25 mouse cellular contexts compared by ENCODE assay signal in genomic region chr16:46183096-46183495, GRCm38 (mm10). TPM values are rescaled to one million over a fixed set of nuclear protein-coding genes. Genes with fewer than 3 reads are reported as not detected.
A peak's percentile ranks its signal among the peaks of the same experiment; 100 is the strongest.
DNase-seq lines count a peak whose midpoint lies in the region; ATAC-seq and TF ChIP-seq lines count a peak whose summit lies in the region.
"Had no signal": no experiment of that assay in that cellular context is flagged by ENCODE, and none has a peak within 500 bp of the region (broad histone marks: within the 10 kb centered on the region; RNA-seq: fewer than 3 reads in every experiment).

No protein-coding gene starts in this region.

- 0 out of 2 replicates have a peak, but pooled peaks have one; percentile 18 for ATAC-seq in embryonic facial prominence, embryonic 11.5 days (replicated peaks; ENCODE audit: insufficient number of reproducible peaks, low FRiP score, low TSS enrichment, low read depth)
- ATAC-seq: CD4-positive, CD25-positive, alpha-beta regulatory T cell, adult 4 months; forebrain, embryonic 14.5 days; forebrain, embryonic 16.5 days had no signal

- DNase-seq in embryonic facial prominence, embryonic 11.5 days (ENCODE audit: low spot score): no peak
- no peak for DNase-seq in embryonic facial prominence, embryonic 10.5 days (ENCODE audit: low spot score)
- DNase-seq in ES-E14 (ENCODE audit: low read depth, low spot score) (peak; percentile 6), ZHBTc4 (ENCODE audit: low read depth, low spot score) (peak; percentile 49)
- no peak for DNase-seq in retina, embryonic 14.5 days (ENCODE audit: low spot score)
- no peak for DNase-seq in embryo, embryonic 9.5 days (ENCODE audit: extremely low spot score)
- DNase-seq: adrenal gland, adult 2 months; adrenal gland, postnatal 10 days; adrenal gland, postnatal 25 days; B cell, adult 2 months; cerebellum, adult 11-12 months; cerebellum, adult 2 months; cerebellum, adult 9-10 months; cerebellum, postnatal 10 days; cerebellum, postnatal 25 days had no signal

- no peaks in the 10 kb centered on the region for H3K36me3 ChIP-seq in embryonic facial prominence, embryonic 11.5 days (replicated peaks; ENCODE audit: control insufficient read depth, insufficient read depth, low read depth, low read length)
- H3K36me3 ChIP-seq in embryonic facial prominence, embryonic 10.5 days (replicated peaks): no peaks in the 10 kb centered on the region
- H3K36me3 ChIP-seq in ES-Bruce4 (ENCODE audit: control insufficient read depth, insufficient read depth, low read length, poor library complexity, severe bottlenecking) (no peaks in the 10 kb centered on the region), ES-E14 (ENCODE audit: control insufficient read depth, insufficient read depth, low read length, poor library complexity, severe bottlenecking) (no peaks in the 10 kb centered on the region)
- H3K36me3 ChIP-seq: embryonic facial prominence, embryonic 13.5 days; embryonic facial prominence, embryonic 15.5 days; forebrain, embryonic 10.5 days; forebrain, embryonic 12.5 days had no signal

- no peaks in the 10 kb centered on the region for H3K27me3 ChIP-seq in embryonic facial prominence, embryonic 11.5 days (ENCODE audit: control insufficient read depth, insufficient read depth, low read length)
- H3K27me3 ChIP-seq in embryonic facial prominence, embryonic 10.5 days (replicated peaks; ENCODE audit: low read depth, poor library complexity, severe bottlenecking): no peaks in the 10 kb centered on the region
- no peaks in the 10 kb centered on the region for H3K27me3 ChIP-seq in ES-Bruce4 (ENCODE audit: control insufficient read depth, insufficient read depth, low read length, poor library complexity, severe bottlenecking)
- H3K27me3 ChIP-seq: CH12.LX; embryonic facial prominence, embryonic 13.5 days; embryonic facial prominence, embryonic 15.5 days; forebrain, embryonic 12.5 days had no signal

- no peak overlapping the region for H3K4me2 ChIP-seq in embryonic facial prominence, embryonic 11.5 days (ENCODE audit: low read depth, low read length)
- H3K4me2 ChIP-seq: embryonic facial prominence, embryonic 13.5 days; embryonic facial prominence, embryonic 15.5 days; forebrain, embryonic 12.5 days had no signal

- WGBS in embryonic facial prominence, embryonic 11.5 days: 83% methylated on average over 5 of the region's 5 CpGs
- WGBS in embryonic facial prominence, embryonic 10.5 days: 85% methylated on average over 5 of the region's 5 CpGs

- no peak overlapping the region for H3K9ac ChIP-seq in embryonic facial prominence, embryonic 11.5 days (replicated peaks; ENCODE audit: low read length)
- H3K9ac ChIP-seq in ES-Bruce4 (ENCODE audit: low read depth, poor library complexity, severe bottlenecking) (no peak overlapping the region), ES-E14 (ENCODE audit: insufficient read depth, low read depth, low read length, poor library complexity, severe bottlenecking) (no peak overlapping the region)
- H3K9ac ChIP-seq: embryonic facial prominence, embryonic 13.5 days; embryonic facial prominence, embryonic 15.5 days; forebrain, embryonic 12.5 days had no signal

- TF ChIP-seq CTCF in ES-Bruce4 (IDR thresholded peaks at IDR 0.05; ENCODE audit: low read depth, low read length): no peak

- no peak overlapping the region for H3K27ac ChIP-seq in embryonic facial prominence, embryonic 11.5 days (replicated peaks; ENCODE audit: low read depth, low read length)
- no peak overlapping the region for H3K27ac ChIP-seq in embryonic facial prominence, embryonic 10.5 days (replicated peaks)
- H3K27ac ChIP-seq in ES-Bruce4 (ENCODE audit: insufficient read depth, low read length) (no peak overlapping the region), ES-E14 (ENCODE audit: insufficient read depth, low read depth, low read length, poor library complexity, severe bottlenecking) (no peak overlapping the region)
- H3K27ac ChIP-seq: embryonic facial prominence, embryonic 13.5 days; embryonic facial prominence, embryonic 15.5 days; forebrain, embryonic 10.5 days; forebrain, embryonic 12.5 days had no signal

- TF ChIP-seq EP300 in ES-Bruce4 (IDR thresholded peaks at IDR 0.05; ENCODE audit: insufficient read depth, low read depth, low read length): 0 out of 2 replicates have a peak, but pooled peaks have one; percentile 18

- no peak overlapping the region for H3K4me3 ChIP-seq in embryonic facial prominence, embryonic 11.5 days (ENCODE audit: low read depth, low read length)
- H3K4me3 ChIP-seq in embryonic facial prominence, embryonic 10.5 days: no peak overlapping the region
- no peak overlapping the region for H3K4me3 ChIP-seq in ES-Bruce4 (ENCODE audit: low read depth, low read length)
- no peak overlapping the region for H3K4me3 ChIP-seq in ES-E14 (ENCODE audit: insufficient read depth in 1 of 2, low read depth in 1 of 2, low read length in 2 of 2, poor library complexity in 1 of 2, severe bottlenecking in 1 of 2)
- H3K4me3 ChIP-seq: embryonic facial prominence, embryonic 13.5 days; embryonic facial prominence, embryonic 15.5 days; erythroblast, embryonic 14.5 days; forebrain, embryonic 10.5 days; forebrain, embryonic 12.5 days had no signal

- TF ChIP-seq POLR2A in ES-Bruce4 (IDR thresholded peaks at IDR 0.05; ENCODE audit: insufficient read depth, low read length): no peak

- no peaks in the 10 kb centered on the region for H3K4me1 ChIP-seq in embryonic facial prominence, embryonic 11.5 days (ENCODE audit: control insufficient read depth, insufficient read depth, low read length)
- H3K4me1 ChIP-seq in embryonic facial prominence, embryonic 10.5 days: 0 out of 2 replicates have a peak, but pooled peaks cover under 1% of the 10 kb centered on the region
- H3K4me1 ChIP-seq in ES-Bruce4 (ENCODE audit: control insufficient read depth, insufficient read depth, low read length) (no peaks in the 10 kb centered on the region), ES-E14 (ENCODE audit: control insufficient read depth in 2 of 2, insufficient read depth in 2 of 2, low read length in 2 of 2, poor library complexity in 1 of 2) (peaks cover 0 to 2% of the 10 kb centered on the region in 2 experiments; a peak in 1 of 4 replicates)
- H3K4me1 ChIP-seq: embryonic facial prominence, embryonic 13.5 days; embryonic facial prominence, embryonic 15.5 days; forebrain, embryonic 12.5 days had no signal

- no peaks in the 10 kb centered on the region for H3K9me3 ChIP-seq in embryonic facial prominence, embryonic 11.5 days (replicated peaks; ENCODE audit: control insufficient read depth, low read length)
- H3K9me3 ChIP-seq in embryonic facial prominence, embryonic 10.5 days: no peaks in the 10 kb centered on the region
- H3K9me3 ChIP-seq in ES-Bruce4 (replicated peaks; ENCODE audit: control insufficient read depth, insufficient read depth, low read length, poor library complexity, severe bottlenecking) (no peaks in the 10 kb centered on the region), ES-E14 (ENCODE audit: control insufficient read depth, insufficient read depth, low read depth, low read length) (no peaks in the 10 kb centered on the region)
- H3K9me3 ChIP-seq: embryonic facial prominence, embryonic 13.5 days; embryonic facial prominence, embryonic 15.5 days; forebrain, embryonic 10.5 days; forebrain, embryonic 12.5 days had no signal

- in situ Hi-C loops in ES-E14 (cut with MboI; ENCODE audit: low sequenced_read_pairs in 2 of 2, unreplicated experiment in 2 of 2): no loop called here

TF ChIP-seq in ES-E14, 5 proteins besides CTCF, POLR2A, EP300 and RAD21:
- TF ChIP-seq ZNF384 (IDR thresholded peaks at IDR 0.05; ENCODE audit: low read depth, low read length): no peak
TF ChIP-seq in ES-E14: peak in this region for 0.

RNA-seq across cellular contexts. Expression of gene Gm4737, which starts 28.2 kb away (rescaled TPM):
- polyA plus RNA-seq in embryonic facial prominence, embryonic 11.5 days (2014; fragmentation: Nextera tagmentation; extraction: Ambion mirVana): 3.2 TPM in 2 replicates
- 2.7 and 2.8 TPM in 2 replicates for polyA plus RNA-seq in embryonic facial prominence, embryonic 10.5 days (2016; fragmentation: Nextera tagmentation; extraction: Ambion mirVana)
- polyA plus RNA-seq in ES-Bruce4 (2011; ENCODE audit: insufficient read depth, insufficient read length, low read depth, missing spikeins): 142 and 152 TPM in 2 replicates
- 202 and 234 TPM in 2 replicates for total RNA-seq in ES-E14 (2012; rRNA removed)

Comparison
In these comparisons a context has a peak if more than half of its experiments do, and no peak if none do; other contexts are left out.
1. DNase-seq: peak in ES-E14 (single experiment) and ZHBTc4 (single experiment); none in embryonic facial prominence, embryonic 11.5 days (single experiment), embryonic facial prominence, embryonic 10.5 days (single experiment), retina, embryonic 14.5 days (single experiment) and embryo, embryonic 9.5 days (single experiment).
2. RNA of gene Gm4737, which starts 28.2 kb away (polyA plus RNA-seq): 142 to 152 TPM in ES-Bruce4; 3.2 TPM in embryonic facial prominence, embryonic 11.5 days and 2.7 to 2.8 TPM in embryonic facial prominence, embryonic 10.5 days; every median in the first group is over 10 times any median in the second.